Mouse (Mus musculus) adrenal gland, postnatal 4 days (tissue): ENCODE results near the gene Gm10803. TPM values are rescaled to one million over a fixed set of nuclear protein-coding genes. Genes with fewer than 3 reads are reported as not detected.
"Not testable (repeated sequence)": the region's sequence is repeated elsewhere in the genome, so short reads cannot be mapped to it uniquely, and the experiment has no call there.

Source experiments
- DNase-seq, 2 experiments: peaks; one replicate each; pipeline ENCODE4 v3.0.0; 2021 to 2022; ENCODE audit warnings: low spot score in 2 of 2, mixed read lengths in 2 of 2
- long read RNA-seq, 2 experiments: library from polyadenylated mRNA; stranded (forward); transcript quantifications; one replicate each; pipeline ENCODE4 v2.0.0; 2021
- total RNA-seq, 2 experiments: library from RNA; stranded (reverse); gene quantifications; 2 replicates each; pipeline ENCODE4 v1.2.3; 2021

Gm10803 gene
- not detected for total RNA-seq
- long read RNA-seq, experiment 1 = 0 reads
- long read RNA-seq, experiment 2 = 0 reads

- not testable (repeated sequence) for DNase-seq
These were observed at the start of gene Gm10803 for GRCm38 (mm10) chr2:93560268-93560667. TSS of gene Gm10803 (plus strand) at chr2:93560568.

- peak in 1 of 2 experiments; percentile 14 for DNase-seq
These were observed 49.5 kb upstream of the Gm10803 start for GRCm38 (mm10) chr2:93510839-93511238.

- no peak for DNase-seq
These were observed 48.2 kb upstream of the Gm10803 start for GRCm38 (mm10) chr2:93512130-93512529.

GRCm38 (mm10) chr2:93515246-93515645, 45.1 kb upstream of the Gm10803 start:
- no peak for DNase-seq

GRCm38 (mm10) chr2:93521042-93521441, 39.3 kb upstream of the Gm10803 start:
- no peak for DNase-seq

GRCm38 (mm10) chr2:93521571-93521970, 38.8 kb upstream of the Gm10803 start:
- no peak for DNase-seq

GRCm38 (mm10) chr2:93522005-93522404, 38.4 kb upstream of the Gm10803 start:
- DNase-seq = no peak

GRCm38 (mm10) chr2:93525033-93525762, 35.2 kb upstream of the Gm10803 start:
- DNase-seq = no peak

GRCm38 (mm10) chr2:93529602-93530001, 30.8 kb upstream of the Gm10803 start:
- DNase-seq = no peak

GRCm38 (mm10) chr2:93533891-93534290, 26.5 kb upstream of the Gm10803 start:
- DNase-seq = no peak

GRCm38 (mm10) chr2:93537385-93537967, 22.9 kb upstream of the Gm10803 start:
- DNase-seq = no peak

GRCm38 (mm10) chr2:93538140-93538539, 22.2 kb upstream of the Gm10803 start:
- DNase-seq = no peak

GRCm38 (mm10) chr2:93541771-93542170, 18.6 kb upstream of the Gm10803 start:
- DNase-seq = no peak

GRCm38 (mm10) chr2:93552676-93553521, 7.5 kb upstream of the Gm10803 start:
- DNase-seq = no peak

- DNase-seq = no peak
These were observed 6.5 kb upstream of the Gm10803 start for GRCm38 (mm10) chr2:93553905-93554304.

GRCm38 (mm10) chr2:93565647-93566046, 5.3 kb downstream of the Gm10803 start:
- no peak for DNase-seq

- DNase-seq = peak in 1 of 2 experiments; percentile 10
These were observed 7.3 kb downstream of the Gm10803 start for GRCm38 (mm10) chr2:93567675-93568074.

- no peak for DNase-seq
These were observed 12.2 kb downstream of the Gm10803 start for GRCm38 (mm10) chr2:93572565-93572964.

- no peak for DNase-seq
These were observed 20.9 kb downstream of the Gm10803 start for GRCm38 (mm10) chr2:93581271-93581670.

- DNase-seq = no peak
These were observed 25.5 kb downstream of the Gm10803 start for GRCm38 (mm10) chr2:93585821-93586220.

GRCm38 (mm10) chr2:93587446-93587845, 27.1 kb downstream of the Gm10803 start:
- DNase-seq = no peak

GRCm38 (mm10) chr2:93589875-93590274, 29.5 kb downstream of the Gm10803 start:
- DNase-seq = no peak
